In the genomic region with DNA sequence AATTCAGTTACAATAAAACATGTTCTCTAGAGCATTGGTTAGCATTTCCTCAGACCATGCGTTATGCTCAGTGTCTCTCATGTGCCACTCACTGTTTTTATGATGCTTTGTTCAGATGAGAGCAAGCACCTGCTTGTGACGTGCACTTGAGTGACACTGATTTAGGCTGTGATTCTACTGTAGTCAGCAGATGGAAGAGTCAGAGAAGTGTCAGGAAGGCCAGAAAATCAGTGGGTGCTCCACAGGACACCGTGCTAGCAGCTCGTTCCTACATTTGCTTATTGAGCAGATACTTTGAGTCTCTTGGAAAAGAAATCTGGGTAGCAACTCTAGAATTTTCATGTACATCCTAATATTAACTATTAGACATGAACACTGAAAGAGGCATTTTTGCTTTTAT, we compare ENCODE assay signal across 8 mouse cellular contexts.
"Had no signal": no experiment of that assay in that cellular context is flagged by ENCODE, and none has a peak within 500 bp of the region (broad histone marks: within the 10 kb centered on the region; RNA-seq: fewer than 3 reads in every experiment).

No protein-coding gene starts in this region.

- DNase-seq: kidney, postnatal 14 days; liver; liver, embryonic 13.5 days; liver, postnatal 0 days; lung, postnatal 14 days; spleen, adult 18-20 months; thymus, postnatal 36 days had no signal

- ATAC-seq: liver, postnatal 0 days; midbrain, embryonic 16.5 days had no signal
